Mouse (Mus musculus): Measurements from ENCODE around the gene Hap1. TPM values are rescaled to one million over a fixed set of nuclear protein-coding genes. Genes with fewer than 3 reads are reported as not detected.

Gene Hap1
- polyA plus RNA-seq, 1 experiment: 8.6 TPM

GRCm38 (mm10) chr11:100320172-100320630 lies 35.7 kb downstream of the Hap1 start:
- whole genome bisulfite sequencing: under 1% methylated on average over 40 of the region's 40 CpGs
- Histone ChIP-seq H3K36me3 (ENCODE audit: control insufficient read depth, insufficient read depth, low read length) (peaks cover 20% of the 10 kb centered on the region), H3K4me3 (ENCODE audit: control insufficient read depth, insufficient read depth, low read length) (peak overlapping the region; percentile 56), H3K27ac (ENCODE audit: control insufficient read depth, insufficient read depth, low read length) (peak overlapping the region; percentile 53), H3K4me1 (replicated peaks; ENCODE audit: control insufficient read depth, insufficient read depth, low read length) (peaks cover 2% of the 10 kb centered on the region), H3K27me3 (ENCODE audit: control insufficient read depth, insufficient read depth, low read length) (no peaks in the 10 kb centered on the region)
- TF ChIP-seq CTCF (IDR thresholded peaks at IDR 0.05; ENCODE audit: borderline replicate concordance, control insufficient read depth, extremely low read depth, insufficient read depth, low read length, poor library complexity) (no peak), POLR2A (IDR thresholded peaks at IDR 0.05; ENCODE audit: control insufficient read depth, extremely low read depth, insufficient read depth, low read length, poor library complexity) (peak; percentile 91)
- DNase-seq: peak; percentile 92

- Histone ChIP-seq H3K27me3 (ENCODE audit: control insufficient read depth, insufficient read depth, low read length) (no peaks in the 10 kb centered on the region), H3K4me3 (ENCODE audit: control insufficient read depth, insufficient read depth, low read length) (peak within 1 kb of the TSS; percentile 56), H3K27ac (ENCODE audit: control insufficient read depth, insufficient read depth, low read length) (peak within 1 kb of the TSS; percentile 53), H3K4me1 (replicated peaks; ENCODE audit: control insufficient read depth, insufficient read depth, low read length) (peaks cover 2% of the 10 kb centered on the region), H3K36me3 (ENCODE audit: control insufficient read depth, insufficient read depth, low read length) (peaks cover 20% of the 10 kb centered on the region)
- under 1% methylated on average over 53 of the region's 58 CpGs for WGBS
- TF ChIP-seq POLR2A (IDR thresholded peaks at IDR 0.05; ENCODE audit: control insufficient read depth, extremely low read depth, insufficient read depth, low read length, poor library complexity): no peak; the same call in 1 of the 2 replicates
- TF ChIP-seq CTCF (IDR thresholded peaks at IDR 0.05; ENCODE audit: borderline replicate concordance, control insufficient read depth, extremely low read depth, insufficient read depth, low read length, poor library complexity): peak; percentile 49; the same call in 1 of the 2 replicates
- peak; percentile 100 for DNase-seq
Observed at GRCm38 (mm10) chr11:100319492-100320171, 36.3 kb downstream of the Hap1 start, which contains the start of gene Eif1. Eif1 (plus strand) TSS chr11:100319885.

GRCm38 (mm10) chr11:100318529-100319451 lies 37.1 kb downstream of the Hap1 start:
- no peak overlapping the region for H3K4me3 ChIP-seq (ENCODE audit: control insufficient read depth, insufficient read depth, low read length)
- peaks cover 2% of the 10 kb centered on the region for H3K4me1 ChIP-seq (replicated peaks; ENCODE audit: control insufficient read depth, insufficient read depth, low read length)
- no peak overlapping the region for H3K27ac ChIP-seq (ENCODE audit: control insufficient read depth, insufficient read depth, low read length)
- H3K27me3 ChIP-seq (ENCODE audit: control insufficient read depth, insufficient read depth, low read length): no peaks in the 10 kb centered on the region
- peaks cover 20% of the 10 kb centered on the region for H3K36me3 ChIP-seq (ENCODE audit: control insufficient read depth, insufficient read depth, low read length)
- WGBS: 83% methylated on average over 10 of the region's 10 CpGs
- TF ChIP-seq POLR2A (IDR thresholded peaks at IDR 0.05; ENCODE audit: control insufficient read depth, extremely low read depth, insufficient read depth, low read length, poor library complexity) (no peak), CTCF (IDR thresholded peaks at IDR 0.05; ENCODE audit: borderline replicate concordance, control insufficient read depth, extremely low read depth, insufficient read depth, low read length, poor library complexity) (no peak)
- DNase-seq: peak; percentile 18

GRCm38 (mm10) chr11:100317826-100318380 lies 38.0 kb downstream of the Hap1 start:
- H3K36me3 ChIP-seq (ENCODE audit: control insufficient read depth, insufficient read depth, low read length): peaks cover 20% of the 10 kb centered on the region

GRCm38 (mm10) chr11:100315439-100315838 lies 40.5 kb downstream of the Hap1 start:
- 96% methylated on average over 5 of the region's 5 CpGs for WGBS
- H3K27me3 ChIP-seq (ENCODE audit: control insufficient read depth, insufficient read depth, low read length): no peaks in the 10 kb centered on the region
- H3K4me1 ChIP-seq (replicated peaks; ENCODE audit: control insufficient read depth, insufficient read depth, low read length): peaks cover 2% of the 10 kb centered on the region
- no peaks in the 10 kb centered on the region; the same call in 1 of the 2 replicates for H3K36me3 ChIP-seq (ENCODE audit: control insufficient read depth, insufficient read depth, low read length)
- TF ChIP-seq POLR2A (IDR thresholded peaks at IDR 0.05; ENCODE audit: control insufficient read depth, extremely low read depth, insufficient read depth, low read length, poor library complexity) (no peak), CTCF (IDR thresholded peaks at IDR 0.05; ENCODE audit: borderline replicate concordance, control insufficient read depth, extremely low read depth, insufficient read depth, low read length, poor library complexity) (no peak)
- DNase-seq: no peak
- no peak overlapping the region for H3K27ac ChIP-seq (ENCODE audit: control insufficient read depth, insufficient read depth, low read length)
- no peak overlapping the region for H3K4me3 ChIP-seq (ENCODE audit: control insufficient read depth, insufficient read depth, low read length)

More at GRCm38 (mm10) chr11:100317826-100318380, 38.0 kb downstream of the Hap1 start:
- DNase-seq: no peak
- TF ChIP-seq POLR2A (IDR thresholded peaks at IDR 0.05; ENCODE audit: control insufficient read depth, extremely low read depth, insufficient read depth, low read length, poor library complexity) (no peak), CTCF (IDR thresholded peaks at IDR 0.05; ENCODE audit: borderline replicate concordance, control insufficient read depth, extremely low read depth, insufficient read depth, low read length, poor library complexity) (no peak)
- Histone ChIP-seq H3K4me3 (ENCODE audit: control insufficient read depth, insufficient read depth, low read length) (no peak overlapping the region), H3K27me3 (ENCODE audit: control insufficient read depth, insufficient read depth, low read length) (no peaks in the 10 kb centered on the region), H3K4me1 (replicated peaks; ENCODE audit: control insufficient read depth, insufficient read depth, low read length) (peaks cover 2% of the 10 kb centered on the region), H3K27ac (ENCODE audit: control insufficient read depth, insufficient read depth, low read length) (no peak overlapping the region)
- 78% methylated on average over 6 of the region's 6 CpGs for WGBS

- H3K36me3 ChIP-seq (ENCODE audit: control insufficient read depth, insufficient read depth, low read length): no peaks in the 10 kb centered on the region
- no peak for DNase-seq
- H3K27me3 ChIP-seq (ENCODE audit: control insufficient read depth, insufficient read depth, low read length): no peaks in the 10 kb centered on the region
- H3K27ac ChIP-seq (ENCODE audit: control insufficient read depth, insufficient read depth, low read length): no peak overlapping the region
- no peak overlapping the region for H3K4me3 ChIP-seq (ENCODE audit: control insufficient read depth, insufficient read depth, low read length)
- no peaks in the 10 kb centered on the region for H3K4me1 ChIP-seq (replicated peaks; ENCODE audit: control insufficient read depth, insufficient read depth, low read length)
- TF ChIP-seq CTCF (IDR thresholded peaks at IDR 0.05; ENCODE audit: borderline replicate concordance, control insufficient read depth, extremely low read depth, insufficient read depth, low read length, poor library complexity): no peak
- TF ChIP-seq POLR2A (IDR thresholded peaks at IDR 0.05; ENCODE audit: control insufficient read depth, extremely low read depth, insufficient read depth, low read length, poor library complexity): no peak
- WGBS: 96% methylated on average over 6 of the region's 6 CpGs
Observed at GRCm38 (mm10) chr11:100313424-100313823, 42.5 kb downstream of the Hap1 start.
